Mouse (Mus musculus) ovary, adult 2 months (tissue): ENCODE measurements around the gene Gm5941. TPM values are rescaled to one million over a fixed set of nuclear protein-coding genes. Genes with fewer than 3 reads are reported as not detected.

Experiments used
- polyA plus RNA-seq: library from polyadenylated mRNA; depleted of rRNA; stranded (reverse); fragments of >200 nt; gene quantifications from 2 replicates; pipeline ENCODE4 v1.2.3, GENCODE M21; 2012; rRNA removed

Gene Gm5941
- not detected in 2 replicates for polyA plus RNA-seq

DNA sequence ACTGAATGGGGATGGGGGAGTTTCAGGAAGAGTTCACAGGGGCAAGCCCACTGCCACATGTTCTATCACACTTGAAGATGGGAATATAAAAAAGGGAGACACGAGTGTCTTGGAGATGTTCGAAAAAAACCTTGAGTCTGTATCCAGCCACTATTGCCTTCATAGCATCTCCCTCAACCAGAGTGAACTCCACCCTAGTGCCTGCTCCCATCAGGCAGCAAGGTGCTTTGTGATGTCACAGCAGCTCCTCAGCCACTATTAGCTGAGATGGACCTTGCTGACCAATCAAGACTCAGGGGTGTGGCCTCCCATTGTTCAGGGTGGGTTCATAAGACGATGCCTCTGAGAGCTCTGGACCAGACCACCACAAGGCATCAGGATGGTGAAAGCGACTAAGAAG is at the start of gene Gm5941:
Gene Gm5941 (plus strand): TSS at position 301 of the 400 bp plus-strand sequence.

Other genes with a start within 250 kb of the Gm5941 start
- not detected in 2 replicates for gene Mageb18, start 109.6 kb downstream of the Gm5941 start, polyA plus RNA-seq